Mouse (Mus musculus): ENCODE results near the gene Als2.

The Als2 gene

DNA sequence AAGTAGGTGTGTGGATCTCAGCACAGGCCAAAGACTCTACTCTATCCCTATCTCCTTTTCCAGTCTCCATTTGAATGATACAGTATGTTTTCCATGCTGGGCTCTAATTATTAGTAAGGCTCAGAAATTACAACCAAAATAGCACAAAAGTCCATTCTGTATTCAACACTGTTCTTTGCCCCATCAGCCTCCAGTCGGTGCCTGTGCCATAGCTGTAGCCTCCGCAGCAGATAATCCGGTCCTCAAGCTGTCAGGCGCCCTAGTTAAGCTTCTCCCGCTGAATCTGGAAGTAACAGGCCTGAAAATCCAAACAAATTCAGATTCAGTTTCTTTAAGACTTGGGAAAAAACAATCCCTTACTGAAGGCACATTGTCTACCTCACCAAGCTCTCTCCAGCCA, 73.1 kb downstream of the Als2 start:
- DNase-seq (ENCODE audit: low spot score) = no peak

DNA sequence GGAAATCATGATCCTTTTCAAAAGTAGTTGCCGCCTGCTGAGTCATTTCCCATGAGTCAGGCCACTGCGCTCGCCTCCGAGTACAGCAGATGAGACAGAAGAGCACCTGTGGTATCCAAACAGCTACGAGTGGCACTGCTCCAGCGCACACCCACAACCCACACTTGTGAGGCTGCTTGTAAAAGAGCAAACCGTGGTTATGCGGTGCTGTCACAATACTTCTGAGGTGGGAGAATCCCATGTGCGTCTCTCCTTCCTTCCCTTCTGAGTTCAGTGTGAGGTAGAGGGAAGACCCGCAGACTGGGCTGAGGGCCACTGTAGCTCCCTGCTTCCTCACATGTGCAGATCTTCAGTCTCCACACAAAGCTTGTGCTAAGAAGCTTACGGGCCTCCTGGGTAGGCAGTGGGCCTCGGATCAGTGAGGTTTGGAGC, 74.0 kb downstream of the Als2 start, which contains the start of gene Mpp4:
Gene Mpp4, minus strand, starts transcription at position 360 of the 432 bp plus-strand sequence.
- DNase-seq (ENCODE audit: low spot score) = no peak

DNA sequence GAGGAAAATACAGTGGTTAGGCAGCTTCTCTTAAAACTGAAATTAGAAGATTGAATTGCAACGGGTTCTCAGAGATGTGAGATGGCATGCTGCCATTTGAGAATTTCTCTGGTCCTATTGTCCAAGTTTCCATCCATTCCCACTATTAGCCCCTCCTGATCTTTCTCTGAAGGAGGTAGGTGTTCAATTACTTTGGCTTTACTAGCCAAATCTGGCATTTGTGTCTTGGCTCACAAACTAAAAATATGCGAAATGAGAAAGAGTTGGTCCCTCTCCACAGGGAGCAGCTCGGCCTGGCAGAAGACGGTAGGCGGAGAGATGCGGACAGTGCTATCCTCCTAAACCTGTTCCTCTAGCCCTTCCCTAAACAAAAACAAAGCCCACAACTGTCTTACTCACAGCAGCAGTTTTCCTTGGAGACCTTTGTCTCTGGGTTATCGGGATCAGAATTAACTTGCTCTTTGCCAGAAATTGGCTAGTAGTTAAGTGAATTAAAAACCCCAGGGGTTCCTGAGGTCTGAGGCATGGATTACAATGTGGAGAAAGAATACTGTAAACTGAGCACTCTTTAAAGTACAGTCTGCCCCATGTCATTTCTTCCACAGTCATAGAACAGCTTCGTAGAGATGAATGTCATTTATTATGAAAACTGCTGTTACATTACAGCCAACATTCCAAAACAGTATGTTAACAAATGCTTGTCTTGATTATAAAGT, 74.6 kb downstream of the Als2 start:
- no peak for DNase-seq (ENCODE audit: low spot score)

DNA sequence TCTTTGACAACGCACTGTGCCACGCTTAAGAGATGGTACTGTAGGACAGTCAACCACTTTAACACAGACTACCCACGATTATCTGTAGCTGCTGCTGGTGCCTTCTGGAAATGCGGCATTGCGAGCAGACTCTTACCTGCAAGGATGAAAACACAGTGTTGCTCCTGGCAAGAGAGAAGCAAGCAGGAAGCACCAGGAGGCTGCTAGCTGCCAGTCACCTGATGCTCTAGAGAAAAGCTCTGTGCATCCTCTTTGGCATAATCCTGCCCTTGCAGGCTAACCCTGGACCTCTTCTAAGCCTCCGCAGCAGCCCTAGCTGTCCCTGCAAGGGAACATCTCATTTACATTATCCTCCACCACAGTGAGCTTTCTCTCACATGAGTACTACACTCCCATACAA, 75.6 kb downstream of the Als2 start:
- no peak for DNase-seq (ENCODE audit: low spot score)

DNA sequence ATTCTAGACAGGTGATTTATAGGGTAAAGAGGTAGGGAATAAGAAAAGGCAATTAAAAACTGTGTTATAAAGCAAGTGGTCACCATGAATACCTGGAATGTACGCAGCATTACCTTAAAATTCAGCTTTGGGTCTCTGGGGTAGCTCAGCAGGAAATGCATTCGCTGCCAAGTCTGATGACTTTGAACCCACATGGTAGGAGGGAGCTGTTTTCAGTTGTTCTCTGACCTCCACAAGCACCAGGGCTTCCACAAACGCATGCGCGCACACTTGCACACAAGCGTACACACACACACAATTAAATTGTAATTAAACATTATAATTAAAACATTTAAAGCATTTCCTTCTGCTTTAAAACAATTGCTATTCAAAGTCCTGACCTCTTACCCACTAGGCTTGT, 76.2 kb downstream of the Als2 start:
- no peak for DNase-seq (ENCODE audit: low spot score)

DNA sequence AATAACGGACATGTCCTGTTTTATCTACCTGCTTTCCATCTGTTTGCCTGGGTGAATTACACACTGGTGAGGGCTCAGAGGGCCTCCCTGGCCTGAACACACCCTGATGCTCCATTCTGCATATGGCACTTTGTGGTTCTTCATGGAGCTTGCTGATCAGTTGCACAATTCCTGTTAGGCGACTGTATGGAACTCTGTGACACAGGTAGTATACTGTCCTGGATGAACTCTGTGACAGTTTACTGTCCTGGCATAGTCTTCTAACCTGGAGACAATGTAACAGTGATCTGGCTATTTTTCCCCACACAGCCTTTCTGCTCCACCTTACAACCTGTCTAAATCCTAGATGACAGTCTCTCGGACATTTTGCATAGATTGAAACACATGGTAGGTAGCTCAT, 77.9 kb downstream of the Als2 start:
- DNase-seq (ENCODE audit: low spot score) = no peak

DNA sequence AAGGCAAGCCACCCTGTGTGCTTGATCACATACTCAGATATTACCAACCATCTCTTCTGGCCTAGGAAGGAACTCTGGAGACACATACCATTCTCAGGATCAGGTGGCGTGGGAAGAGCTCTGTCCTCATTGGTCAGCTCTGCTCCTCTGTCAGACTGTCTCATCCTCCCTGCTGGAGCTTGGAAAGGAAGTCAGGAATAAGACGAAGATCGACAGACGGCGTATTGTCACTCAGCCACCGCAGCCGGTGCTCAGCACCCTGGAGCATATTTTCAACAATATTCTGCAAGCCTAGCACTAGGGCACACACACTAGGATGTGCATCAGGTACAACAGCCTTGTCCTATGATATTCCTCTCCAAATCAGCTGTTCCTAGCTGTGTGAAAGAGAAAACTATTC, 78.5 kb downstream of the Als2 start:
- DNase-seq (ENCODE audit: low spot score) = no peak

DNA sequence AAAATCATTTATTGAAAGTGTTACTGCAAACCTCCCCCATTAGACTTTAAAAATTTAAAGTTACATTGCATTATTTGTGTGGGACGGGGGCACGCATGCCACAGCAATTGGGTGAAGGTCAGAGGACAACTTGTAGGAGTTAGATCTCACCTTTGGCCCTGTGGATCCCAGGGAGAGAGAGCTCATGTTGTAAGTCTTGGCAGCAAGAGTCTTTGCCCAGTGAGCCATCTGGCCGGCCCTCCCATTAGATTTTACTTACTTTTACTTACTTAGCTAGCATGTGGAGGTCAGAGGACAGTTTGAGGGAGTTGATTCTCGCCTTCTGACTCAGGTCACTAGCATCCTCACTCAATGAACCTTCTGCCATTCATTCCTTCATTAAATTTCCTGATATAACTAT, 79.2 kb downstream of the Als2 start:
- no peak for DNase-seq (ENCODE audit: low spot score)

DNA sequence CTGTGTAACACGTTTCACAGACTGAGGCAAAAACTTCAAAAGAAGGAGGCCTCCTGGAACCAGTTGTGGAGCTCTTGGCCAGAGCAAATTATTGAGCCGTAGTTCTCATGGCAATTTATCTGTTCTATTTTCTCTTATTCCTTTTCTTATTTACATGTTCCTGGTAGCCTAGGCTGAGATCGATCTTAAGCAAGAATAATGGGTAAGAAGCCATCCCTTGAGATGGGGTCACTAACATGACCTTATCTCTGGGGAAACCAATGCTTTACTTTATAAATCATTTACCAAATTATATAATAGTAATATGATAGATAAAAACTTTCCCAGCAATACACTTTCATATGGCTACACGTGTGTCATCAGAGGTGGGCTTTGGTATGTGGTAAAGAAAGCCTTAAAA, 84.7 kb downstream of the Als2 start:
- DNase-seq (ENCODE audit: low spot score) = no peak

DNA sequence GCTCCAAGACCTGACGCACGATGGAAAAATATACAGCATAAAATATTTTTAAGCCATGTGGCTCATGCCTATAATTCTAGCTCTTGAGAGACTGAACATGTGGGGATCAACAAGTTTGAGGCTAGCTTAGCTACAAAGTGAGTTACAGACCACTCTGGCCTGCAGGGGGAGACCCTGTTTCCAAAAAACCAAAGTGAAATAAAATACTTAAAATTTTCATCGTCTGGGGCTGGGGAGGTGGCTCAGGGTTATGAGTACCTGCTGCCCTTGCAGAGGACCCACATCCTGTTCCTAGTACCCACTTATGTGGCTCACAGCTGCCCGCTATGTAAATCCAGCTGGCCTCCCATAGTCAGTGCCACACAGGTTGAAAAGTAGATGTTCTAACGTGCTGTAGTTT, 86.5 kb downstream of the Als2 start:
- no peak for DNase-seq (ENCODE audit: low spot score)

DNA sequence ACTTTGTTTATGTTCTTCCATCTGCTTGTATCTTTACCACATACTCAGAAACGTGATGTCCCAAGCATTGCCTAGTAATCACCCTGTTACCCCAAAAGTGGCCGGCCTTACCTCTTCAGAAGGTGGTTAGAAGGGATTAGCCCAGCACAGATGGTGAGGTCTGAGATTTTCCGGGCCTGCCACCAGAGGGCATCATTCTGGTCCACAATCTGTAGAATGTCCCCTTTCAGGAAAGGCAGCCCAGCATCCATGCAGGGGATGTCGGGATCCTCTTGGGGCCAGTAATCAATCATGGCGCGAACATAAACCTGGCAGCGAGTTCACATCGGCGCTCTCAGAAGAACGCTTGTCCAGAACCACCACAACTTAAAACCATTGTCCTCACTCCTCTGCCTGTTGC, 92.5 kb downstream of the Als2 start:
- no peak for DNase-seq (ENCODE audit: low spot score)

DNA sequence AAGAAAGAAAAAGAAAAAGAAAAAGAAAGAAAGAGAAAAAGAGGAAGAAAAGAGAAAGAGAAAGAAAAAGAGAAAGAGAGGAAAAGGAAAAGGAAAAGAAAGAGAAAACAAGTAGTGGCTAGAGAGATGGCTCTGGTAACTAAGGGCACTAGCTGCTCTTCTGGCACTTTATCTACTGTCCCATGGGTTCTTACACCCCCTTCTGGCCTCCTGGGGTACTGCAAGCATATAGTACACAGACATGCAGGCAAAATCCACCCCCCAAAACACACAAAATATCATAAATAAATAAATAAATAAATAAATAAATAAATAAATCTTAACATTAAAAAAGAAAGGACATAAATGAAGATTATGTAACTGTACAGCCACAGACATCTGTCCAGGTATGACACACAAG, 94.2 kb downstream of the Als2 start:
- DNase-seq (ENCODE audit: low spot score) = peak; percentile 27

DNA sequence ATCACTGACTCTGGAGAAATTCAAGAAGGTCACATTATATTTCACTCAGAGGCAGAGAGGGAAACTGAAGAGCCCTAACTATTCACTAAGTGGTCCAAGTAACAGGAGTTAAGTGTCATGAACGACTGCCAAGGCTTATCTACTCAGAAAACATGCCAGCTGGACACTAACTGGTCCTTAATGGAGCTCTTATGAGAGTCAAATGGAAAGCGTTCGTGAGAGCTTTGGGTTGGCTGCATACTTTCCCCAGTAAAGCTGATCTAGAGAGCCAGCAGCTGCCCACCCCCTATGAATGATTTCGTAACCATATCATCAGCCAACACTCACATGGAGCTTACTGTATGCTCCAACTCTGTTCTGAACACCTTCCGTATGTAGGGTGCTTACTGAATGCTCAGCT, 102.6 kb downstream of the Als2 start:
- DNase-seq (ENCODE audit: low spot score) = no peak

DNA sequence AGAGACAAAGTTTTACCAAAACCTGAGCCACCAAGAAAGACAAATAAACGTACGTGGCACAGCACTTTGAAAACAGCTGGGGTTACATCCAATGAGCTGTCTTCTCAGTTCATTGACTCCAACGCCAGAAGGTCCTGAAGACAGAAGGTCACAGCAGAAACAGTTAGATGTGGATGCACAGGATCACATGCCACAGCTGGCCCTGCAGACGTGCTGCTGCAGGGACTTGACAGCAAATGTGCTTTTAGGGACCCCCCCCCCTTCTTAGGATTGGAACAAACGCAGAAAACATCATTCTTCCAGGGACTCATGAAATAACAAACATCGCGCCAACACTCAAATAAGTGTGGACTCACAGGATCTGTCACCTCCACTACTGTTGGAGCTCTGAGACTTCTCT, 108.2 kb downstream of the Als2 start:
- no peak for DNase-seq (ENCODE audit: low spot score)

DNA sequence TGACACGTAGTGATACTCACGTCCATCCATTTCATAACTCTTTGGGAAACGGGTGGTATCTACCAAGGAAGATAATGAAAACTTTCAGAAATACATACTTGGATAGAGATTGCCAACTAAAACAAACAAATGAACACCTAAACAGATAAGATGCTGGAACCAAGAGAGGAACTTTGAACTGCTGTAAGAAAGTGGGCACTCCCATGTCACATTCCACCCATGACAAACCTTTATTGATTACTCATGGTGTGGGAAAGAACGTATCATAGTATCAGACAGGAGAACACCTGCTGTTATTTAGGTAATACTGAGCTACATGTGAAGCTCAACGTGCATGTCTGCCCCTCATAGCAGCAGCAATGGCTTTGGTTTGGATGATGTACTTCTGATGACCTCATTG, 111.5 kb downstream of the Als2 start:
- no peak for DNase-seq (ENCODE audit: low spot score)

DNA sequence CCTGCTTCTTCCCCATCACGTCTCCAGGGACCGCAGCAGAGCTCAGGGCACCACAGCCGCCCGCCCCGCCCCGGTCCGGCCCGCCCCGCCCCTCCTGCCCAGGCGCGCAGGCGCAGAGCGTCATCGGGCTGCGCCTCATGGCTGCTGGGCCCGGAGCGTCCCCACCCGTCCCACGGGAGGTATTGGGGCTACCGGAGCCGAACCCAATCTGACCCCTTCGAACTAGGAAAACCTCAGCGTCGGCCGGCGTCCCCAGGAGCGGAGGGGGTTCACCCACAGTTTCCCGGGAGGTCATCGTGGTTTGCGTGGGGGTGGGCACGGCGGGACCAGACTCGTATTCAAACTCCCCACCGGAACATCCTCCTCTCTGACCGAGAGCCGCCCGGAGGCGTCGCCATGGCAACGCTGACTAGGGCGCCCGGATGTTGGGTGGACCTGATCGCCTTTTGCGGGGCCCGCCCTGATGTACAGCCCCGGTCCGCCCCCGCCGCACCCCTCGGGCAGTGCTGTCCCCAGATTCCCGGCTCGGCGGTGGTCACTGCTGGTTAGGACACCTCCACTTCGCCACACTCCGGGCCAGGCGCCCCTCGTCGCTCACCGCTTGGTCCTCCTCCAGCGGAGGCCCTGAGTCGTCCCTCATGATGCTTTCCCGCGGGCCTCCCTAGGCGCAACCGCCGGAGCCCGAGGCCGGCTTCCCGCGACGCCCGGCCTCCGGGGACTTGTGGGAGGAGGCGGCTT, 117.1 kb downstream of the Als2 start, which contains the start of gene Tmem237:
Gene Tmem237, minus strand, starts transcription at position 689 of the 738 bp plus-strand sequence.
- DNase-seq (ENCODE audit: low spot score) = peak; percentile 95
